Mouse (Mus musculus) embryonic facial prominence, embryonic 13.5 days (tissue): ENCODE measurements around the gene Naaa. TPM values are rescaled to one million over a fixed set of nuclear protein-coding genes. Genes with fewer than 3 reads are reported as not detected.

Experiments used
- ATAC-seq: fragments of 200-750 bp; cut with Nextera tagmentation; 2 replicates; pipeline ENCODE4 v1.8.0; 2017; ENCODE audit warnings: low read depth; ENCODE audit not compliant: insufficient number of reproducible peaks, insufficient read depth, low FRiP score, low TSS enrichment
- H3K27ac ChIP-seq: fragments of 300-500 bp; sonication (generic); 2 replicates; pipeline ENCODE4 v1.5.1; 2015; ENCODE audit warnings: moderate library complexity, mild to moderate bottlenecking, inconsistent platforms
- H3K27me3 ChIP-seq: fragments of 300-500 bp; sonication (generic); 2 replicates; pipeline ENCODE4 v1.6.1; 2015; ENCODE audit warnings: mild to moderate bottlenecking, inconsistent platforms
- H3K36me3 ChIP-seq: fragments of 300-500 bp; sonication (generic); 2 replicates; pipeline ENCODE4 v1.6.1; 2015; ENCODE audit warnings: mild to moderate bottlenecking, inconsistent platforms
- H3K4me1 ChIP-seq: fragments of 300-500 bp; sonication (generic); 2 replicates; pipeline ENCODE4 v1.6.1; 2015; ENCODE audit warnings: inconsistent platforms
- H3K4me2 ChIP-seq: fragments of 300-500 bp; sonication (generic); 2 replicates; pipeline ENCODE4 v1.6.1; 2015; ENCODE audit warnings: moderate library complexity, mild to moderate bottlenecking, inconsistent platforms
- H3K4me3 ChIP-seq: fragments of 300-500 bp; sonication (generic); 2 replicates; pipeline ENCODE4 v1.5.1; 2015; ENCODE audit warnings: mild to moderate bottlenecking, inconsistent platforms
- H3K9ac ChIP-seq: fragments of 300-500 bp; sonication (generic); 2 replicates; pipeline ENCODE4 v1.6.1; 2015; ENCODE audit warnings: mild to moderate bottlenecking, inconsistent platforms
- H3K9me3 ChIP-seq: fragments of 300-500 bp; sonication (generic); 2 replicates; pipeline ENCODE4 v1.6.1; 2016; ENCODE audit warnings: inconsistent platforms
- WGBS: fragments of 180-500 bp; shearing (Covaris S2); methylation state at CpG from one replicate; pipeline ENCODE4 v1.1.7; 2015; ENCODE audit warnings: mixed read lengths; 5-methylcytosine and 5-hydroxymethylcytosine counted together
- polyA plus RNA-seq: library from polyadenylated mRNA; unstranded; fragments of >200 nt; fragmentation: Nextera tagmentation; extraction: Ambion mirVana; gene quantifications from 2 replicates; pipeline ENCODE4 v1.2.1, GENCODE M21; 2015

The Naaa gene
- polyA plus RNA-seq, 1 experiment from 2014 or later = 10.2 TPM

GRCm38 (mm10) chr5:92256218-92256617, 21.8 kb downstream of the Naaa start, which contains the start of gene Ppef2:
TSS of gene Ppef2 (minus strand) at chr5:92256278.
- no peak for ATAC-seq
- Histone ChIP-seq H3K4me1 (peaks cover 5% of the 10 kb centered on the region; the same call in 1 of the 2 replicates), H3K36me3 (no peaks in the 10 kb centered on the region), H3K4me3 (no peak within 1 kb of the TSS), H3K9me3 (no peaks in the 10 kb centered on the region), H3K27me3 (peaks cover 7% of the 10 kb centered on the region; the same call in 1 of the 2 replicates), H3K4me2 (no peak within 1 kb of the TSS), H3K27ac (no peak within 1 kb of the TSS), H3K9ac (no peak within 1 kb of the TSS)
- 14% methylated on average over 6 of the region's 6 CpGs for WGBS

DNA sequence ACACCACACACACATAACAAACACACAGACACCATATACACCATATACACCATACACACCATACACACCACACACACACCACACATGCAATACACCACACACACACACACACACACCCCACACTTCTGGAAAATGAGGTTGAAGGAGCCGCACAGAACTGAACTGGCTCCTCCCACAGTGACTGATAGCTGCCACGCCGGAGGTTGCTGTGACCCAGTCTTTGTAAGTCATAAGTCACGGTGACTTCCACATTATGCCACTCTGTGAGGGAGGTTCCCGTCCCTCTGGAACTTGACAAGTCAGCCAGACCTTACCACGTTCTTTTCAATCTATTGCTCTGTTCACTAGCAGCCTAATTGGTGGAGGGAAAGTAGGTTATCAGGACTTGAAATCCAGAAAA, 23.5 kb downstream of the Naaa start:
- Histone ChIP-seq H3K4me2 (no peak overlapping the region), H3K36me3 (no peaks in the 10 kb centered on the region), H3K4me3 (no peak overlapping the region), H3K4me1 (peaks cover 5% of the 10 kb centered on the region; the same call in 1 of the 2 replicates), H3K9me3 (no peaks in the 10 kb centered on the region; the same call in 1 of the 2 replicates), H3K27me3 (peaks cover 7% of the 10 kb centered on the region; the same call in 1 of the 2 replicates), H3K9ac (no peak overlapping the region), H3K27ac (no peak overlapping the region)
- ATAC-seq = no peak
- WGBS = 65% methylated on average over 6 of the region's 6 CpGs

DNA sequence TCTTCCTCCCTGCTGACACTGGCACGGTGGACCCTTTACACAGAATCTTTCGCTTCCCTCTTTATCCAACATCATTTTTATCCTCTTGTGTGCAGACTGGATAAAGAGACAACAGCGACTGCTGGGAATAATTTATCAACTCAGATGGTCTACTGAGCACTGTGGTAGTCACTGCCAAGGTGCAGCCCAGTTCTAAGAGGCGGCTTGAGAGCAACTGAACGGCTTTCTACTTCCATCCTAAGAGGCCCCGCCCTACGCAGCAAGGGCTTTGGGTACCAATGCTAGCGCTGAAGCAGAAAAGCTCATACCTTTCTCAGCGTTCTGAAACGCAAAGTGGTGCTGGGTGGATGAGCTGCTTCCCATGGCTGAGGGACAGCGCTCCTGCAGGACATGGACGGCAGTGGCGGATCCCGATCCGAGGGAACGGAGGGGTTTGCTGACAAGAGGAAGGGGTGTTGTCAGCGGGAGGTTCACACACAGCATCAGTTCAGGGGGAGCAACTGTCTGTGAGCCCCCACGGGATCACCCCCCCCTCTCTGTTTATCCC, 25.1 kb downstream of the Naaa start:
- no peaks in the 10 kb centered on the region for H3K36me3 ChIP-seq
- 20% methylated on average over 18 of the region's 18 CpGs for WGBS
- H3K9ac ChIP-seq = no peak overlapping the region
- no peak overlapping the region for H3K27ac ChIP-seq
- H3K4me3 ChIP-seq = no peak overlapping the region
- no peaks in the 10 kb centered on the region for H3K27me3 ChIP-seq
- ATAC-seq = no peak
- peak overlapping the region; percentile 31 for H3K4me2 ChIP-seq
- peaks cover 5% of the 10 kb centered on the region; the same call in 1 of the 2 replicates for H3K4me1 ChIP-seq
- peaks cover 7% of the 10 kb centered on the region; the same call in 1 of the 2 replicates for H3K9me3 ChIP-seq

GRCm38 (mm10) chr5:92252031-92252430, 25.9 kb downstream of the Naaa start:
- WGBS = 89% methylated on average over 6 of the region's 6 CpGs
- Histone ChIP-seq H3K4me2 (no peak overlapping the region), H3K4me1 (peaks cover 5% of the 10 kb centered on the region; the same call in 1 of the 2 replicates), H3K27ac (no peak overlapping the region), H3K4me3 (no peak overlapping the region), H3K27me3 (no peaks in the 10 kb centered on the region), H3K9ac (no peak overlapping the region), H3K36me3 (no peaks in the 10 kb centered on the region), H3K9me3 (peaks cover 7% of the 10 kb centered on the region; the same call in 1 of the 2 replicates)
- ATAC-seq = no peak

DNA sequence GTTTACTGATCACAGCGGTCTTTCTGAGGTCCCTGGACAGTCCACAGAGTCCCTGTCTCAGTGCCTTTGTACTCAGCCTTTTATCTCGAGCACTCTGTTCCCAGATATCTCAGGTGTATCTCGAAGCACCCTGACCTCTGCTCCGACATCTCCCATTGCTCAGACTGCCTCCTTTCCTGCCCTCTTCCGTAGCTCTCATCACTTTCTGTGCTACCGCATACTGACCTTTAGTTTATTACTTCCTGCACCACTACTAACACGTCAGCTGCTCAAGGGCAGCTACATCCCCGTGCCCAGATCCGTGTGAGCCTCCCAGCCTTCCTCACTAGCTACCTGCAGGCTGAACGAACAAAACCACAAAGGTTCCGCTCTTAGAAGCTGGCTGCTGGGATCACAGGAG, 29.4 kb downstream of the Naaa start:
- Histone ChIP-seq H3K9me3 (peaks cover 7% of the 10 kb centered on the region; the same call in 1 of the 2 replicates), H3K4me2 (no peak overlapping the region), H3K36me3 (no peaks in the 10 kb centered on the region), H3K4me1 (peaks cover 5% of the 10 kb centered on the region; the same call in 1 of the 2 replicates), H3K9ac (no peak overlapping the region), H3K27me3 (no peaks in the 10 kb centered on the region), H3K27ac (no peak overlapping the region), H3K4me3 (no peak overlapping the region)
- ATAC-seq = no peak
- 81% methylated on average over 11 of the region's 11 CpGs for WGBS

DNA sequence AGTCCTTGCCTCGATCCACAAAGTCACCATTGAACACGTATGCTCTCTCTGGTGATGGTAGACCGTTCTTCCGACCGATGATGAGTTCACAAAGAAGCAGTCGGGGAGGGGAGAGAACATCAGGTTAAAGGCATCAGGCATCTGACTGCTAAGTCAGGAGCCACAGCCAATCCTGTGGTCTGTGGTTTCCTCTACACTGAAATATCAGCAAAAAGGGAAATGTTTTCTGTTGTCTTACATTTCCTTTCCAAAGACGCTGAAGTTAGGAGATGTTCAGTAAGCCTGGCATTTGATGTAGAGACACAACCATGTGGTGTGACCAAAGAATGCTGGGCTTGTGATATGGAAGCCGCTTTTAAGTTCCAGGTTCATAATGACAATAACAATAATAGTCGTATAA, 32.5 kb downstream of the Naaa start:
- 85% methylated on average over 9 of the region's 9 CpGs for WGBS
- H3K4me1 ChIP-seq = no peaks in the 10 kb centered on the region
- no peak overlapping the region for H3K9ac ChIP-seq
- H3K27me3 ChIP-seq = no peaks in the 10 kb centered on the region
- H3K9me3 ChIP-seq = peaks cover 7% of the 10 kb centered on the region; the same call in 1 of the 2 replicates
- H3K4me3 ChIP-seq = no peak overlapping the region
- H3K4me2 ChIP-seq = no peak overlapping the region
- no peaks in the 10 kb centered on the region for H3K36me3 ChIP-seq
- H3K27ac ChIP-seq = no peak overlapping the region
- no peak for ATAC-seq

GRCm38 (mm10) chr5:92244900-92245299, 33.1 kb downstream of the Naaa start:
- no peak for ATAC-seq
- H3K27ac ChIP-seq = no peak overlapping the region
- no peaks in the 10 kb centered on the region for H3K4me1 ChIP-seq
- H3K27me3 ChIP-seq = no peaks in the 10 kb centered on the region
- H3K36me3 ChIP-seq = no peaks in the 10 kb centered on the region
- H3K9ac ChIP-seq = no peak overlapping the region
- H3K4me2 ChIP-seq = no peak overlapping the region
- H3K9me3 ChIP-seq = peaks cover 7% of the 10 kb centered on the region; the same call in 1 of the 2 replicates
- 91% methylated on average over 2 of the region's 2 CpGs for WGBS
- no peak overlapping the region for H3K4me3 ChIP-seq

GRCm38 (mm10) chr5:92240769-92241168, 37.2 kb downstream of the Naaa start:
- Histone ChIP-seq H3K4me3 (no peak overlapping the region), H3K4me2 (no peak overlapping the region), H3K27ac (no peak overlapping the region), H3K27me3 (peaks cover 4% of the 10 kb centered on the region), H3K9me3 (no peaks in the 10 kb centered on the region), H3K9ac (no peak overlapping the region), H3K4me1 (no peaks in the 10 kb centered on the region), H3K36me3 (no peaks in the 10 kb centered on the region)
- 90% methylated on average over 12 of the region's 12 CpGs for WGBS
- no peak for ATAC-seq

DNA sequence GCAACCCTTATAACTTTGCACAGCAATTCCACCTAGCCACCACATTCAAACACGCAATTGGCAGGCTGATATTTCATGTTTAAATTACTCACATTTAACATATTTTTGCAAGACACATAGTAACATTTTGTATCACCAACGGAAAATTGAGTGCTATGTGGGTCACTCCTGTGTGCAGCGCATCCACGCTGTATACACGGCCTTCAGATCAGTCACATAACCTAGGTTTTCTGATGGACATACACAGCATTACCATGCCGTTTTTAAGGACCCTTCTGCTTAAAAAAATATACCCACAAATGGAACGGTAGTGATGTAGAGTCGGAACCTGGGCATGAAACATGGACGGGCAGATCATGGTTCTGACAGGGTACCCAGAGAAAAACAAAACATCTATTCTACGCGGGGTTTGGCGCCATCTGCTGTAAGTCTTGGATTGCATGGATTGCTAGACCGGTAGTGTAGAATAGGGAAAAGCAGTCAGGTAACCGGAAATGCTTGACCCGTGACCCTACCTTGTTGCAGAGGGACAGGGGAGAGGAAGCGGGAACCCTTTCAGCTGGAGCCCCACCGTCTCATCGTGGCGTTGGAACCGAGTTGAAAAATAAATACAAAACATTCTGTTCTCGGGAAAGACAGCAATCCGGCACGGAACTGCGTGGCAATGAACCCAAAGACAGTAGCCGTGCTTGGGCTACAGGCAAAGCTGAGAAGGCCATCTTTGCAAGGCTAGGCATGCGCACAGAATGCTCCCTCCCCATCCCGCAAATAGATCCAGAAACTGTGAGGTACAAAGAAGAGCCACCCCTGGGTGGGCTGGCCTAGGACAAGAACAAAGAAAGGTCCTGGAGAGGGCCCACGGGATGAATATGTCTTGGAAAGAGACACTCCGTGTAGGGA, 38.4 kb downstream of the Naaa start:
- no peak overlapping the region for H3K27ac ChIP-seq
- no peak for ATAC-seq
- no peaks in the 10 kb centered on the region for H3K9me3 ChIP-seq
- H3K4me2 ChIP-seq = peak overlapping the region; percentile 41
- WGBS = 41% methylated on average over 29 of the region's 29 CpGs
- no peaks in the 10 kb centered on the region for H3K36me3 ChIP-seq
- H3K4me3 ChIP-seq = no peak overlapping the region
- no peaks in the 10 kb centered on the region for H3K4me1 ChIP-seq
- peaks cover 4% of the 10 kb centered on the region for H3K27me3 ChIP-seq
- no peak overlapping the region for H3K9ac ChIP-seq

- WGBS = 55% methylated on average over 5 of the region's 5 CpGs
- Histone ChIP-seq H3K27ac (no peak overlapping the region), H3K4me3 (no peak overlapping the region), H3K9ac (no peak overlapping the region), H3K27me3 (peaks cover 4% of the 10 kb centered on the region), H3K9me3 (no peaks in the 10 kb centered on the region), H3K4me1 (no peaks in the 10 kb centered on the region), H3K36me3 (no peaks in the 10 kb centered on the region), H3K4me2 (no peak overlapping the region)
- no peak for ATAC-seq
These were observed 42.9 kb downstream of the Naaa start for GRCm38 (mm10) chr5:92234939-92235557.

DNA sequence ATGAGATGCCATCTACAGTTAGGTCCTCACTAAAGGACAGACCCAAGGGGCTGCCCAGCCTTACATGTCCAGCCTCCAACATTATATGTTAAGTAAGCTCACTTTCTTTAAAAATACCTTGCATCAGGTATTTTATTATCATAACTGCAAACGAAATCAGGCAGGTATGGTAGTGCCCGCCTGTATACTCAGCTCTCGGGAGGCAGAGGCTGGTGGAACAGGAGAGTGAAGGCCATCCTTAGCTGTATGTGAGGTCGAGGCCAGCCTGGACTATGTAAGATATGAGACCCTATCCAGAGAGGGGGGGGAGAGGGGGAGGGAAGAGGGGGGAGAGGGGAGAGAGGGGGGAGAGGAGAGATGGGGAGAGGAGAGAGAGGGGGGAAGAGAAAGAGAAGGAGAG, 44.6 kb downstream of the Naaa start:
- Histone ChIP-seq H3K4me3 (no peak overlapping the region), H3K27me3 (no peaks in the 10 kb centered on the region), H3K36me3 (no peaks in the 10 kb centered on the region), H3K9ac (no peak overlapping the region), H3K27ac (no peak overlapping the region), H3K4me2 (no peak overlapping the region), H3K9me3 (no peaks in the 10 kb centered on the region), H3K4me1 (no peaks in the 10 kb centered on the region)
- 66% methylated on average over 4 of the region's 4 CpGs for WGBS
- ATAC-seq = no peak
